Mouse (Mus musculus): ENCODE measurements around the gene Hivep3.

- no peak for TF ChIP-seq CTCF (IDR thresholded peaks at IDR 0.05; ENCODE audit: control insufficient read depth, insufficient read depth, insufficient read length)
- no peak for TF ChIP-seq FOSL1 (IDR thresholded peaks at IDR 0.05; ENCODE audit: insufficient read depth, low read length, poor library complexity, severe bottlenecking)
- no peak for TF ChIP-seq MAX (IDR thresholded peaks at IDR 0.05)
- no peak for TF ChIP-seq MYOD1 (IDR thresholded peaks at IDR 0.05; ENCODE audit: control insufficient read depth, insufficient read length, low read depth)
- no peak for TF ChIP-seq USF1 (IDR thresholded peaks at IDR 0.05; ENCODE audit: low read depth)
- no peak for TF ChIP-seq MYOG (IDR thresholded peaks at IDR 0.05; ENCODE audit: control insufficient read depth, extremely low read depth, insufficient read length)
- TF ChIP-seq CEBPB (IDR thresholded peaks at IDR 0.05; ENCODE audit: low read depth), result no peak
Measured at GRCm38 (mm10) chr4:120058157-120058556, 324.6 kb downstream of the Hivep3 start.
